Mouse (Mus musculus) CH12.LX (cell line): ENCODE results near the gene Taar8b. TPM values are rescaled to one million over a fixed set of nuclear protein-coding genes. Genes with fewer than 3 reads are reported as not detected.
"Not testable (repeated sequence)": the region's sequence is repeated elsewhere in the genome, so short reads cannot be mapped to it uniquely, and the experiment has no call there.

Experiments
- DNase-seq: peaks from one replicate; pipeline ENCODE4 v3.0.0-alpha.2; 2013; ENCODE audit errors: extremely low read depth
- H3K27ac ChIP-seq: 2 replicates; pipeline ENCODE4 v1.5.1; 2012; ENCODE audit warnings: low read depth, mild to moderate bottlenecking, control low read depth, moderate library complexity; ENCODE audit not compliant: insufficient read depth
- H3K27me3 ChIP-seq: replicated peaks from 2 replicates; pipeline ENCODE3; 2012; ENCODE audit warnings: inconsistent platforms
- H3K36me3 ChIP-seq, 2 experiments: replicated peaks in 1 of 2; 2 replicates each; pipeline versions ENCODE3 to v1.6.1; 2012; ENCODE audit warnings: inconsistent platforms in 1 of 2, low read length in 1 of 2, mild to moderate bottlenecking in 1 of 2, mixed read lengths in 1 of 2, moderate library complexity in 1 of 2; ENCODE audit not compliant: control insufficient read depth in 1 of 2, insufficient read depth in 1 of 2
- H3K4me1 ChIP-seq, 2 experiments: 2 replicates each; pipeline ENCODE4 v1.6.1; 2012; ENCODE audit warnings: inconsistent platforms in 1 of 2, moderate library complexity in 1 of 2; ENCODE audit not compliant: insufficient read depth in 2 of 2, control insufficient read depth in 1 of 2
- H3K4me2 ChIP-seq: 2 replicates; pipeline ENCODE4 v1.6.1; 2012; ENCODE audit warnings: low read depth, mild to moderate bottlenecking, control low read depth; ENCODE audit not compliant: poor library complexity, insufficient read depth, severe bottlenecking
- H3K4me3 ChIP-seq, 3 experiments: fragments of 150-350 bp in 1 of 3; sonication (generic) in 1 of 3; replicated peaks in 1 of 3; 2 replicates each; pipeline versions ENCODE3 to v1.5.1; 2011 to 2012; ENCODE audit warnings: low read depth in 2 of 3, low read length in 2 of 3, mild to moderate bottlenecking in 2 of 3, moderate library complexity in 2 of 3, control low read depth in 1 of 3, improper control_type of control experiment in 1 of 3, inconsistent platforms in 1 of 3, mixed read lengths in 1 of 3; ENCODE audit not compliant: poor library complexity in 1 of 3
- H3K79me2 ChIP-seq: replicated peaks from 2 replicates; pipeline ENCODE4 v1.6.1; 2012; ENCODE audit warnings: mild to moderate bottlenecking, moderate library complexity; ENCODE audit not compliant: control insufficient read depth, poor library complexity, insufficient read depth, severe bottlenecking; ENCODE audit errors: extremely low read depth
- H3K9ac ChIP-seq: 2 replicates; pipeline ENCODE4 v1.6.1; 2012; ENCODE audit warnings: low read depth, mild to moderate bottlenecking, control low read depth, moderate library complexity; ENCODE audit not compliant: insufficient read depth
- H3K9me3 ChIP-seq: replicated peaks from 2 replicates; pipeline ENCODE3; 2012; ENCODE audit warnings: low read length, inconsistent platforms, mixed read lengths
- BHLHE40 ChIP-seq: IDR thresholded peaks from 2 replicates; pipeline ENCODE4 v1.6.1; 2011; ENCODE audit warnings: mild to moderate bottlenecking, low read depth, low read length, improper control_type of control experiment
- CHD2 ChIP-seq: IDR thresholded peaks from 2 replicates; pipeline ENCODE4 v1.6.1; 2011; ENCODE audit warnings: low read length, improper control_type of control experiment
- dilution Hi-C: fragments of 300-500 bp; cut with MboI; formaldehyde crosslinking; loops from 2 replicates; pipeline ENCODE4 v1.14.3; 2020; ENCODE audit warnings: low sequenced_read_pairs; ENCODE audit not compliant: extremely low pct_unique_long_range_greater_than_20kb, extremely low pct_ligation_motif_present
- in situ Hi-C: fragments of 300-500 bp; cut with MboI; formaldehyde crosslinking; loops from 3 replicates; pipeline ENCODE4 v1.14.3; 2019; ENCODE audit warnings: low sequenced_read_pairs, low pct_ligation_motif_present, low pct_unique_long_range_greater_than_20kb, mixed read lengths
- polyA plus RNA-seq: library from polyadenylated mRNA; unstranded; fragments of >175 nt; gene quantifications from 2 replicates; pipeline ENCODE4 v1.2.1, GENCODE M21; 2012; ENCODE audit warnings: low read depth; ENCODE audit not compliant: insufficient read length
- total RNA-seq, 2 experiments: library from RNA; depleted of rRNA; stranded (reverse); fragments of 300-350 nt in 1 of 2; fragments of >200 nt in 1 of 2; gene quantifications; 2 replicates each; pipeline ENCODE4 v1.2.3; 2012 to 2014

The Taar8b gene
- total and polyA plus RNA-seq, 3 experiments = not detected

DNA sequence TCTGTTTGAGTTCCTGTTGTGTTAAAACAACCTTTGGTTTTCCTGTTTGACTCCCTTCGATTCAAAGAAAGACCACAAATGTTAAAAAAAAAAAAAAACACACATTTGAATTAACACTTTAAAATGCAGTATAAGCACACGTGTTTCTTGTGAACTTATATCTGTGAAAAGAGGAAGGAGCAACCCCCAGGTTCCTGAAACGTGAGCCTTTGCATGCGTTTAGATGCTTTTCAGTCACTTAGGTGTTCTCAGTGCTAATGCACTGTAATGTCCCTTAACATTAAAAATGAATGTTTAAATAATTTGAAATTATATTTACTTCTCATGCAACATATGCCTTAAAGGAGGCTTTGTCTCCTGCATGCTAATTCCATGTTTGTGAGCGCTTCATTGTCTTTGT, 15.7 kb upstream of the Taar8b start:
- H3K79me2 ChIP-seq = no peaks in the 10 kb centered on the region
- DNase-seq = no peak
- dilution Hi-C loops = no loop called here
- H3K27ac ChIP-seq = no peak overlapping the region
- H3K36me3 ChIP-seq = no peaks in the 10 kb centered on the region
- no peak for TF ChIP-seq CHD2
- peak; percentile 53 for TF ChIP-seq BHLHE40
- TF ChIP-seq, all 38 proteins: peak for 1
- no peak overlapping the region for H3K4me3 ChIP-seq
- no peak overlapping the region for H3K4me2 ChIP-seq
- no peaks in the 10 kb centered on the region for H3K27me3 ChIP-seq
- H3K9me3 ChIP-seq = no peaks in the 10 kb centered on the region
- H3K9ac ChIP-seq = no peak overlapping the region
- in situ Hi-C loops = no loop called here
- no peaks in the 10 kb centered on the region for H3K4me1 ChIP-seq

GRCm38 (mm10) chr10:24103299-24103698, 11.2 kb upstream of the Taar8b start:
- H3K36me3 ChIP-seq, H3K9me3 ChIP-seq, H3K4me2 ChIP-seq, H3K27me3 ChIP-seq, dilution Hi-C loops, H3K79me2 ChIP-seq, H3K4me3 ChIP-seq, in situ Hi-C loops, H3K27ac ChIP-seq, H3K4me1 ChIP-seq, H3K9ac ChIP-seq, DNase-seq: not testable (repeated sequence)

- H3K27me3 ChIP-seq, H3K9me3 ChIP-seq, H3K27ac ChIP-seq, H3K4me2 ChIP-seq, H3K9ac ChIP-seq, dilution Hi-C loops, H3K4me3 ChIP-seq, H3K36me3 ChIP-seq, H3K4me1 ChIP-seq, in situ Hi-C loops, H3K79me2 ChIP-seq, DNase-seq: not testable (repeated sequence)
These were observed 9.7 kb upstream of the Taar8b start, which contains the start of gene Taar8c for GRCm38 (mm10) chr10:24101812-24102211. Gene Taar8c (minus strand): TSS chr10:24101912.

GRCm38 (mm10) chr10:24097010-24097409, 4.9 kb upstream of the Taar8b start:
- dilution Hi-C loops, H3K9me3 ChIP-seq, DNase-seq, H3K27ac ChIP-seq, in situ Hi-C loops, H3K4me2 ChIP-seq, H3K4me3 ChIP-seq, H3K9ac ChIP-seq, H3K79me2 ChIP-seq, H3K27me3 ChIP-seq, H3K36me3 ChIP-seq, H3K4me1 ChIP-seq: not testable (repeated sequence)
